Mouse (Mus musculus) forebrain, embryonic 14.5 days (tissue): ENCODE results near the gene Nip7. TPM values are rescaled to one million over a fixed set of nuclear protein-coding genes. Genes with fewer than 3 reads are reported as not detected.

Experiments
- ATAC-seq: fragments of 200-750 bp; cut with Nextera tagmentation; 2 replicates; pipeline ENCODE4 v1.8.0; 2017; ENCODE audit warnings: mild to moderate bottlenecking, moderate library complexity
- DNase-seq: peaks from one replicate; pipeline ENCODE4 v3.0.0-alpha.2; 2015; ENCODE audit warnings: low spot score
- H3K27ac ChIP-seq: fragments of 300-500 bp; sonication (generic); 2 replicates; pipeline ENCODE4 v1.5.1; 2014; ENCODE audit warnings: low read depth, mild to moderate bottlenecking, control low read depth, low read length, moderate library complexity
- H3K27me3 ChIP-seq: fragments of 300-500 bp; sonication (generic); replicated peaks from 2 replicates; pipeline ENCODE4 v1.6.1; 2014; ENCODE audit warnings: low read length, control low read depth, mixed read lengths; ENCODE audit not compliant: control insufficient read depth, insufficient read depth
- H3K36me3 ChIP-seq: fragments of 300-500 bp; sonication (generic); 2 replicates; pipeline ENCODE4 v1.6.1; 2014; ENCODE audit warnings: low read length, control low read depth; ENCODE audit not compliant: control insufficient read depth, insufficient read depth
- H3K4me1 ChIP-seq: fragments of 300-500 bp; sonication (generic); 2 replicates; pipeline ENCODE4 v1.6.1; 2014; ENCODE audit warnings: antibody characterized with exemption, low read length, control low read depth; ENCODE audit not compliant: control insufficient read depth, insufficient read depth
- H3K4me2 ChIP-seq: fragments of 300-500 bp; sonication (generic); 2 replicates; pipeline ENCODE4 v1.6.1; 2014; ENCODE audit warnings: mild to moderate bottlenecking, control low read depth, low read length
- H3K4me3 ChIP-seq: fragments of 300-500 bp; sonication (generic); 2 replicates; pipeline ENCODE4 v1.5.1; 2014; ENCODE audit warnings: low read depth, low read length, control low read depth
- H3K9ac ChIP-seq: fragments of 300-500 bp; sonication (generic); 2 replicates; pipeline ENCODE4 v1.6.1; 2014; ENCODE audit warnings: mild to moderate bottlenecking, low read length, control low read depth, moderate library complexity
- H3K9me3 ChIP-seq: fragments of 300-500 bp; sonication (generic); replicated peaks from 2 replicates; pipeline ENCODE4 v1.6.1; 2016; ENCODE audit warnings: low read length, control low read depth, mixed read lengths; ENCODE audit not compliant: control insufficient read depth
- WGBS: fragments of 180-500 bp; shearing (Covaris S2); extraction: QIAGEN DNeasy Blood & Tissue Kit; methylation state at CpG from one replicate; pipeline ENCODE4 v1.1.7; 2014; 5-methylcytosine and 5-hydroxymethylcytosine counted together
- microRNA-seq: library from miRNA; unstranded; fragments of <30 nt; microRNA quantifications from one replicate; pipeline ENCODE4, GENCODE M21; 2016
- polyA plus RNA-seq: library from polyadenylated mRNA; unstranded; fragments of >200 nt; fragmentation: Nextera tagmentation; extraction: Ambion mirVana; gene quantifications from 2 replicates; pipeline ENCODE4 v1.2.1, GENCODE M21; 2014

The Nip7 gene
- polyA plus RNA-seq, 1 experiment from 2014 or later, result 106 TPM

- no peak for DNase-seq
- H3K4me1 ChIP-seq, result no peaks in the 10 kb centered on the region
- WGBS, result 82% methylated on average over 5 of the region's 5 CpGs
- H3K36me3 ChIP-seq, result no peaks in the 10 kb centered on the region
- H3K27ac ChIP-seq, result no peak overlapping the region
- H3K27me3 ChIP-seq, result no peaks in the 10 kb centered on the region
- no peak overlapping the region for H3K4me2 ChIP-seq
- H3K9ac ChIP-seq, result no peak overlapping the region
- no peaks in the 10 kb centered on the region for H3K9me3 ChIP-seq
- H3K4me3 ChIP-seq, result no peak overlapping the region
- no peak for ATAC-seq
These were observed 53.2 kb downstream of the Nip7 start for GRCm38 (mm10) chr8:107109816-107110435.

Small RNA genes lying within 50 kb of the gene (microRNA-seq; reads per million reads assigned to microRNA genes)
- 1.3 reads per million, percentile 3 among the genes with 10 or more reads in this experiment for gene Mir7075

Other genes starting within 250 kb of the Nip7 start
- gene Has3, start 186.6 kb upstream of the Nip7 start, polyA plus RNA-seq, result 1.4 and 1.8 TPM in 2 replicates
- gene Utp4, start 163.2 kb upstream of the Nip7 start, polyA plus RNA-seq, result 52.7 and 55.2 TPM in 2 replicates
- 2.3 and 2.9 TPM in 2 replicates for gene Sntb2, start 121.1 kb upstream of the Nip7 start, polyA plus RNA-seq
- 131 and 153 TPM in 2 replicates for gene Vps4a, start 25.7 kb upstream of the Nip7 start, polyA plus RNA-seq
- 21.7 and 26.8 TPM in 2 replicates for gene Pdf, start 8.3 kb upstream of the Nip7 start, polyA plus RNA-seq
- 34.2 and 41.4 TPM in 2 replicates for gene Cog8, start 188 bp upstream of the Nip7 start, polyA plus RNA-seq
- not detected in 2 replicates for gene Tmed6, start 8.8 kb downstream of the Nip7 start, polyA plus RNA-seq
- 19.2 and 19.9 TPM in 2 replicates for gene Terf2, start 39.7 kb downstream of the Nip7 start, polyA plus RNA-seq
- gene Cyb5b, start 93.8 kb downstream of the Nip7 start, polyA plus RNA-seq, result 108 and 118 TPM in 2 replicates
- gene Nfat5, start 236.6 kb downstream of the Nip7 start, polyA plus RNA-seq, result 3.4 and 5.3 TPM in 2 replicates